Mouse (Mus musculus) natural killer cell, adult 2 months (primary cell): ENCODE measurements around the gene Cabcoco1.
A peak's percentile ranks its signal among the peaks of the same experiment; 100 is the strongest.

Experiments
- DNase-seq, 2 experiments: peaks; one replicate each; pipeline ENCODE4 v3.0.0; 2022; ENCODE audit warnings: low spot score in 2 of 2

The Cabcoco1 gene

DNA sequence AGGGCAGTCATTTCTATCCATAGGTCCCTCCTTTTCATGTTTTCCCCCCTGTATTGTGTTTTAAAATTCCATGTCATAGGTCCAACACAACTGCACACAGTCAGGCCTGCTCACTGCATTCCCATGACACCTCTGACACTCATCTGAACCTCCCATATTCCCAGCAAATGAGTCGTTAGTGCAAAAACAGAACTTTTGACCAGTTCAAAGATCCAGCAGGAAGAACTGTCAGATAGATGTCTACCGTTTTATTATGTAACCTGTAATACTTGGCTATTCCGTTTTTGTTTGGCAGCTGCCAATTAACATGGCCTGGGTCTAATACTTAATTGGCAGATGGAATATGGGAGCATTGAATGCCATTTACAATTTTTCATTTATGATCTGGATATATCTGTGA, 34.0 kb downstream of the Cabcoco1 start:
- no peak for DNase-seq

DNA sequence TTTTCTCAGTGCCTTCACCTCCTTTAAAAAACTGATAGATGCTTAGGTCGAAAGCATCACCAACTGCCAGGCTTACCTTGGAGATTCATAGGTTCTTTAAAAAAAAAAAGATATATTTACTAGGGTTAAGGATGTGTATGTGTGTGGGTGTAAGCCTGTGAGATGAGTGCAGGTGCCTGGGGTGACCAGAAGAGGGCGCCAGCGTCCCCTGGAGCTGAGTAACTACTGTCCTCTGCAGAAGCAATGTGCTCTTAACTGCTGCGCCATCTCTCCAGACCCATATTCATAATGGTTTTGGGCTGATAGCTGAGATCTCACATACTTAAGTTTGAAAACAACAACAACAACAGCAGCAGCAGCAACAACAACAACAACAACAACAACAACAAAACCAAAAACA, 35.5 kb downstream of the Cabcoco1 start:
- peak in 1 of 2 experiments; percentile 9 for DNase-seq

DNA sequence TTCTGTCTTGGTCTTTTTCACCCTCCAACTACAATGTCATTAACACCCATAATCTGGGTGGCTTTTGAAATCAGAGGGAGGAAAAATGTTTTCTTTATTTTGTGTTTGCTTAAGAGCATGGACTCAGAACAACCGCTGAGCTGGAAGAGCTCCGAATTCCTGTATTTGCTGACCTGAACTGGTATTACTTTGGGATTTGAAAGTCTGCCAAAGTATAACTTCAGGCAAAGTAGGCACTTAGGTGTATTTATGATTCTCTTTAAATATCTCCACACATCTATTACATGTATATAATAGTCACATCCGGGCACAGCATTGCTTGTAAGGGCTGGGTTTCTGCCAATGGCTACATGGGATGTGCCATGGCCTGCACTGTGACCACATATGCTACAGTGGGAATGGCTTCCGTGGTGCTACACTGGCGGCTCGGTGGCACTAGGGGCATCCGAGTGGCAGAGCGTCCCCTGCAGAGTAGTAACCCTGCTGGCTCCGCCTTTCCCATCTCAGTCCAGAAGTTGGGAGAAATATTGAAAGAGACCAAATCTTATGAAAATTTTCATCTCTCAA, 37.0 kb downstream of the Cabcoco1 start:
- no peak for DNase-seq

DNA sequence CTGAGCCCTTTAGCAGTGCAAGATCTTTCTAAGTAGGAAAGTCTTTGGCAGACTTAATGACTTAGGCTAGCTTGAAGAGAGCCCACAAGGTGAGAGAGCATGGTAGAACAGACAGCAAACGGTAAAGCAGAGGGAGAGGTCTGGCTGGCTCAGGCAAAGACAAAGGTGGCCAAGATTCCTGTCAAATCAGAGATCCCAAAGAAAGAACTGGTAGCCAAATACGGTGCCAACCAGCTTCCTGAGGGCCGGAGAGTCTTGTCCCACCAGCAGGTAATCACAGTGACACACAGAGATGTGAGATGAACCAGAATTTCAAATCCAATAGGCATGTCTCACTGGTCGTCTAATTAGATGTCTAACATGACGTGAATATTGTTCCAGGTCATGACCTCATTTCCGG, 40.6 kb downstream of the Cabcoco1 start:
- no peak for DNase-seq

DNA sequence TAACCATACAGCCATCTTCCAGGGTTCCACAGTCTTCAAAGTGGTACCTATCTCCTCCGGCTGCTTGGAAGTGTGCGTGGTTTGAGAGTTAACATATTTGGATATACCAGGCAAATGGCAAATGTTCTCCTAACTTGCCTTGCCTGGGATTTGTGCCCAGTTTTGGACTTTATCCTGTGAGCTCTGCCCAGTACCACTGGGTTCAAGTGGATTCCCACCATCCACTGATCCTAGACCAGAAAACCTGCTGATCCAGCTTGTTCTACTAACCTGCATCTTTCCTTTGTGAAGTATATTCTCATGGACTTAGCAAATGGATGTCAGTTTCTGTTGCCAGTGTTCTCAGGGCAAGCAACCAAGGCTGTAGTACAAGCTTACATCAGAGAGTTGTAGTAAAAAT, 46.5 kb downstream of the Cabcoco1 start:
- DNase-seq, result no peak

DNA sequence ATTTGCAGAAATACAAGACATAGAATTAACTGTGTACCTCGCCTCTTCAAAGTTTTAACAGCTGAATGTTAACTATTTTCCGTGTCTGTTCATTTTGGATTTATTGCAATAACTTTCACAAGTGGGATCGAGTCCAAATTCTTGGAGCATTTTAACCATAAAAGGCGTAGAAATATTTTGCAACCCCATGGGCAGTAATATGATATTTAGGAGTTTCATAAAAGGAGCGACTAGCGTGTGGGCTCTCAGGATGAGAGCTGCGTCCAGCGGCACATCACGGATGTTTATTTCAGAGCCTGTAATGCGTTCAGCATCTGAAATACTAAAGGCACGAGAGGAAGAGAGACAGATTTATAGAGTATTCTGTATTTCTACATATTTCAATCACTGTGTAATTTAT, 50.1 kb downstream of the Cabcoco1 start:
- no peak for DNase-seq

DNA sequence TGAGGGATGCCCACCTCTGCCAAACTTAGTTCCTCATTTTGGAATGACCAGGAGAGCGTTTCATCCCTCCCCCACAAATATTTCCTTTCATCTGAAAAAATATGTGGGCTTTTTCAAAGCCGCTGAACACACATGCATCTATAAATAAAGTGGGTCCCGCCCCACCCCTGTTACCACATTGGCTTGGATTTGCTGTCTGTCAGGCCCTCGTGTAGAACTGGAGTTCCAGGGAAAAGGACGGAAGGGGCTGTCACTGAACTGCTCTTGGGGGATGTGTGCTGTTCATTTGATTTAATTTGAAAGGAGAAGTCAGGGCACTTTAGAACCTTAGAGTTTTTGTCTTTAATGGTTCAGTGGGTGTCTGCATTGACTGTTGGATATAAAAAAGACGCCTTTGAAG, 50.9 kb downstream of the Cabcoco1 start:
- DNase-seq, result no peak

DNA sequence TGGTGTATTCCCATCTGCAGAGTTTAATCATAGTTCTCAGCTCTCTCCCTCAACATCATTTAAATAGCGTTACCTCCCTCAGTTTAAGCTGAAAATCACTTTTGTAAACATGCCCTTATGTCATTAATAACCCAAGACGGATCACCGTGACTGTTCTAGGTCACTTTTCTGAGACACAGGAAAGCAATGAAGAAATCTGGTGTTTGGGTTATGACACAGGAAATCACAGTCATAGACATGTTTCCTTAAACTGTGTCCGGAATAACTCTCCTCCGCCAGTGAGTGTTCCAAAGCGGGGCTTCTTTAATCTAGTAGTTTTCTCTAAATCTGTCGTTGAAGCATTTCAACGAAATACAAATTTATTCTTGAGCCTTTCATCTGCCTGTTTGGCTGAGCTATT, 68.9 kb downstream of the Cabcoco1 start:
- DNase-seq, result peak; percentile 3 to 36

DNA sequence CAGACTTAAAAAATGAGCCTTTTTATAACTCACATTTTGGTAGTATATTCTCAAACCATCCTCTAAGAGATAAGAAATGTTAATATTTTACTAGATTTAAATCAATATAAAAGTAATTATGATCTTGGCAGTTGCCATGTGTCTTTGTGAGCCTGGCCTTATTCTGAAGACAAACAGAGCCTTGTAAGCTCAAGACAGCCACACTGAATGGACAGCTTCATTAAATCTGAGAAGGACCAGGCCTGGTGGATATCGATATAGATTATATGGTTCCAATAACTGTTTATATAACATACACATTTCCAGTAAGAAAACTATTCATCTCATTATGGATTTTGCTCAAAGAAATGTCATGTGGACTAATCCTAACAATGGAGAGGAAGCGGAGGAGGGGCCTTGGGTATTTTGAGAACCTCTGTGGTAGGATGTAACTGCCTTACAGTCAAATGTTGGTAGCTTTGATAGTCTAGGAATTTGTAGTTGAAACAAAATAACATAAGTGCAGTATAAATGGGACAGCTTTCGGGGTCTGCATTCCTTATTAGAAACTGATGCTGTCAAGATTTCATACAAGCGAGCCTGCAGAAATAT, 75.9 kb downstream of the Cabcoco1 start:
- no peak for DNase-seq

DNA sequence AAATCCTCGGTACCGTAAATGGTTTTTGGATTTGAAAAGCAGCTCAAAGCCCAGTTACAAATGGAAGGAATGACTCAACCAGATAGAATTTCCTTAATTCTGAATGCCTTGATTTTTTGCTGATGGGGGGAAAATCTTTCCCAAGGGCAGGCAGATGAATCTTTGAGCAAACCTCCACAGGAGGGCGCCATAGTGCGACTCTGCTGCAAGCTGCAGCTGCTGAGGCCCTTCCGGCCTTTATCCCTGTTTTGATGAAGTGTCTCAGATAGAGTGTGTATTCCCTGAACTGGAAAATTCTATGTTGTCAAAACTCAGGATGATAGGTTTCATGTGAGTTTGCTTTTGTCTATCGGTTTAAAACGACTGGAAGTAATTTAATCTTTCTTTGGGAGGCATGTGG, 76.8 kb downstream of the Cabcoco1 start:
- DNase-seq, result peak; percentile 15 to 49

DNA sequence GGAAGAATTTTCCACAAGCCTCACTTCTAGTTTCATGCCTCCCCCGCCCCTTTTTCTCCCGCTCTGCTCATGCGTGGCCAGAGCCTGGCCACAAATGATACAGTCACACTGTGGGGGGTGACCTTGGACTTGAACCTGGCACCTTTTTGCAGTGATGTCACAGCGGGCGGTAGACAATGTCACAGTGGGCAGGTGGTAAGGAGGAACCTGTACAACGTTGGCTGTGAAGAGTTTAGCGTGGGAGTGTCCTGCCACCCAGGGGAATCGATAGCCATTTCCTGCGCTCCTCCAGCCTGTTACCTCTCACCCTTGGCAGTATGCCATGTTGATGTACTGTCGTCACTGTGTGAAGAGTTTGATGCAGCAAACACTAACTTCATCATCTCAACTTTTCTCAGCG, 81.9 kb downstream of the Cabcoco1 start:
- DNase-seq, result no peak

DNA sequence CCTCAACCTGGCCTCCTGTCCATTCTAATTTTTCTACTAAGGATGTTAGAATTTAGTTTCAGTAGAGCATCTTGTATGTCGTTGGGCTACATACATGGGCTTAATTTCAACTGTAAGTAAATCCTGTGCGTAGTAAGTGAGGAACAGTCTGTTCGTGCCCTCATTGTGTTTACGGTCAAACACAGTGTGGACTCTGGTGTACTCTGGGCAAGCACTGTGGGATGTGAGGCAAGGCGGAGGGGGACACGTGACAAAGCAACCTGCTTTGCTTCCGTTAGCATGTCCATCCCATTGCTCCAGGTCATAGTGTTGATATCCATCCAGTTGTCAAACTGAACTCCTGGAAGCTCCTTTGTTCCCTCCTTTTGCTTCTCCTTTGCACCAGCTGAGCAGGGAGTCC, 84.7 kb downstream of the Cabcoco1 start:
- DNase-seq, result no peak

DNA sequence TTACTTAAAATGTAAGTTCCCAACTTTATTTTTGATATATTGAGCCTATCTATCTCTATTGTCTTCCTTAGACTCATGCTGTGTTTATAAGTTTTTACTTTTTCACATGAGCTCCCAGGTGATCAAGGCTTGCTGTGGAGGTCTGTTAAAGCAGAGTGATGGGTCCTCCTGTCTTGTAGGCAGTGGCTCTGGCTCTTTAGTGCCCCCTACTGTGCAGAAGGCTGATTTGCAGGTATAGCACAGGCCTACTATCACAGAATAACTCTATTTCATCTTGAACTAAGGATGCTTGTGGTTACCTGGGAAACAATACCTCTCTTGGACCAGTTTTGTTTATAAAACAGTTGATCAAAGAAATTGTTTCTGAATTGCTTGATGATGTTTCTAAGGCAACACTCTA, 87.2 kb downstream of the Cabcoco1 start:
- no peak for DNase-seq

DNA sequence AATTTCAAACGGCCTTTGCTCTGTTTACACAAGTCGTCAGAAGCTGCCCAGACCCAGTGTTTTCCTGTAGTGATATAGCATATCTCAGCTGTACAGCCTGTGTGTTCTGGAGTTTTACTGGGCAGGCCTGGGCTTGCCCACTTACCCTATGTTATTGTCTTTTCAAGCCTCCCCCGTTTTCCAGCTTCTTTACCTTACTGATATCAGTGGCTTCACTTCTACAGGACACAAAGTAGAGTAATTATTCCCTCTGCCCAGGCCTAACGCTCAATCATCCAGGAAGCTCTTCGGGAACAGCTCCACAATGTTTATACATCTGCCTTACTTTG, 94.9 kb downstream of the Cabcoco1 start:
- no peak for DNase-seq

DNA sequence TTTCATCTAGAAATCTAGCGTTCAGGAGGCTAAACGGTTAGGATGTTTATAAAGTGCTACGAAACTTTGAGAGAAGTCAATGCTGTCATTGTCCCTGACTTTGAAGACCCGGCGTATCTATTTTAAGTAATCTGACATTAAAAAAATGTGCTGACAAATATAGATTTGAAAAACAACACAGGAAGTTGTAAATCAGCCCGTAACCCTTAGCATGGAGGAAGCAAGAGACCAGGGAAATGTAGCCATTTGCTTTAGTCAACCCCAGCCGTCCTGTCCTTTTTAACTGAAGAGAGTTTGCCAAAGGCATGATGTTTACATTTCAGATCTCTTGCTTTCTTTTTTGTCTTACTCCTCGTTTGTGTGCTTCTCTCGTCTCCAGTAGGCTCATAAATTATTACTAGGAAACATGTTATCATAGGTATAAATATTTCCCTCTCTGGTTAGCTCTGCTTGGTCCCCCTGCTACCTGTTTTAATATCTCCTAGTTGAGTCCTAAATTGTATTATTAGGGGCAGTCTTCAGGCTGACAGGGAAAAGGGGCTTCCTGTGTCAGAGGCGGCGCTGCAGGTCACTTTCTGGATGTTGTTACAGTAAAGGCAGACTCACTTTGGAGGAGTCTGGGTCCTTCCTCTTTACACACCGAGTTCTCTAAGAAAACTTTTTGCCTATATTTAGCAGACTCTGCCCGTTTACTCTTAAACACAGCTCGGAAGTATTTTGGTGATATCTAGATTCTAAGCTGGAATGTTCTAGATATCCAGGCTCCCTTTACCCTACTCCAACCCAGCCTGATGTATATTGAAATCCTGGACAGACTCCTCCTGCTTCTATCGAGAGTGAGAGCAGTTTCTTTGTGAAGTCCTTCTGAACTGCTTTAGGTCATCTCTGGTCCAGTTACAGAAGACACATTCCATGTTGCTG, 95.6 kb downstream of the Cabcoco1 start:
- peak; percentile 7 to 18 for DNase-seq

DNA sequence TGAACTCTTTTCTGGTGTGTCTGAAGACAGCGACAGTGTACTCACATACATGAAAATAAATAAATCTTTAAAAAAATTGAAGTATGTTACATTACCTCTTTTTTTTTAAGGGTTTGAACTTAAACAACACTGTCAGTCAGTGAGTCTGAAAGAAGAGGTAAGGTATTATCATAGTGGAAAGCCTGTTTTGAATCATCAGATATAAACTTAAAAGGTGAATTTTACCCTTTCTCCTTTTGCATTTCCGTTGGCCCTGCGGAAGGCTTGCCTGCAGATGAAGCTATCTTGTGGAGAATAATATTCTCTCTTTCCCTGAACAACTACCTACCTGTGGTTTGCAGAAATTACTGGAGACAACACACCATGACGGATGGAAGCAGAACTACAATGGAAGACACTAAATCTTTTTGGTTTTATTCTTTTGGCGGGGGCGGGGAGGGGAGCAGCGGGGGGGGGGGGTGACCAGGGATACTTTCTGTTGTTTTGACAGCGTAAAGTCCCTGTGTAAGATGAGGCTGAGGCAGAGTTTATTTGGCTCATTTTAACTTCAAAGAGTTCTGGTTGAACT, 96.4 kb downstream of the Cabcoco1 start:
- no peak for DNase-seq

DNA sequence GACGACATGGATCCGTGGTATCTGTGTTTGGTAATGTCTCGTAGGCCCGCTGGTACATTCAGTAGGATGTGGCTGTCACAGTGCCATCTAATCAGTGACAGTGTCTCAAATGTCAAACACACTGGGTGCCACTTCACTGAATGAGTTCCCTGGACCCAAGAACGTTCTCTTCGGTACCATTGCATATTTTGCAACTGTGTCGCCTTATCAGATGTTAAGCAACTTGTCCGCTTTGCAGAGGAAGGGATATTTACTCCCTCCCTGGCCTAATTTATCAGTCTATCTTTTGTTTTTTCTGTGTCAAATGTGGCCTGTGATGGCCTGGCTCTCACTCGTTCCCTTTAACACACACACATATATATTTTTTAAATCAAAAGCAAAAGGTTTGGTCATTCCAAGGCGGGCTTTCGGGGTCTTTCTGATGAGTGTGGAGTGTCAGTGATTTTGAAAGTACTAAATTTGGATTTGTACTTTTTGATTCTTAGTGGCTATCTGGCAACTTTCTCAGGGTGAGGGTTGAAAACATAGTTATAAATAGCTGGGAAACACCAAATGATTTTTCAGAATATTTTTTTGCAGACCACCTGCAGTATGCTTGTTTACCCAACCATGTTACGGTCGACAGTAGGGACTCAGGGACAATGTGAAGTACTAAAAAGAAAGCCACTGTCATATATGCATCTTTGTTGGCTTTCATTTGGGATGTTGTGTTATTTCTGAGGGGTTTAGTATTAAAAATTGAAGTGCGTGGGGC, 97.2 kb downstream of the Cabcoco1 start:
- DNase-seq, result no peak

DNA sequence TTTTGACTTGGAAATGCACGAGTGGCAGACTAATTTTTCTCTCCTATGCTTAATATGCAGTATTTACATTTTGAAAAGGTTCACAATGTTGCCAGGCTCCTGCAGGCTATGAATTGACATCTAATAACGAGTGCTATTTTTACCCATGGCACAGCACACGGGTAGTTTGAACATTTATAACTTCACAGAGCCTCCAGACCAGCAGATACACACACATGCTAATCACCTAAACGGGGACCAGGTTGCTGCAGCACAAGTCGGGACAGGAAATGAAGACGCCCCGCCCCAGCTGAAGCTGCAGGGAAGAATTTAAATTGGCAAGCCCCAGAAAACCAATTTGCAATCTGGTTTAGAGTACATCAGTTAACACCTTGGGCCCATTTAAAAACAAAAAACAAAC, 98.6 kb downstream of the Cabcoco1 start:
- DNase-seq, result peak in 1 of 2 experiments; percentile 33

DNA sequence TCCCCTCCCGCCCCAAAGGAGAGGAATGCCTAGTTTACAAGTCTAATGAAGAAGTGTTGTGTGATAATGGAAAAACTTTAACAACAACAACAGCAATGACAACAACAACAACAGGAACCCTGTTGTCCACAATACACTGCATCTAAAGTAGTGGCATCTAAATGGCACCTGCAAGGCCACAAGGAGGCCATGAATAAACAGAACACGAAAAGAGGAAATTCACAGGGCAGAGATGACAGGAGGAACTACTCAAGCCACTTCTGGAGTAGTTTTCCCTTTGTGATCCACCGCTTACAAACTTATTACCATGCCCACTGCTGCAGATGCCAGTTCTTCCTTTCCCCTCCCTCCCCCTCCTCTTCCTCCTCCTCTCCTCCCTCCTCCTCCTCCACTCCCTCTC, 99.0 kb downstream of the Cabcoco1 start:
- no peak for DNase-seq

DNA sequence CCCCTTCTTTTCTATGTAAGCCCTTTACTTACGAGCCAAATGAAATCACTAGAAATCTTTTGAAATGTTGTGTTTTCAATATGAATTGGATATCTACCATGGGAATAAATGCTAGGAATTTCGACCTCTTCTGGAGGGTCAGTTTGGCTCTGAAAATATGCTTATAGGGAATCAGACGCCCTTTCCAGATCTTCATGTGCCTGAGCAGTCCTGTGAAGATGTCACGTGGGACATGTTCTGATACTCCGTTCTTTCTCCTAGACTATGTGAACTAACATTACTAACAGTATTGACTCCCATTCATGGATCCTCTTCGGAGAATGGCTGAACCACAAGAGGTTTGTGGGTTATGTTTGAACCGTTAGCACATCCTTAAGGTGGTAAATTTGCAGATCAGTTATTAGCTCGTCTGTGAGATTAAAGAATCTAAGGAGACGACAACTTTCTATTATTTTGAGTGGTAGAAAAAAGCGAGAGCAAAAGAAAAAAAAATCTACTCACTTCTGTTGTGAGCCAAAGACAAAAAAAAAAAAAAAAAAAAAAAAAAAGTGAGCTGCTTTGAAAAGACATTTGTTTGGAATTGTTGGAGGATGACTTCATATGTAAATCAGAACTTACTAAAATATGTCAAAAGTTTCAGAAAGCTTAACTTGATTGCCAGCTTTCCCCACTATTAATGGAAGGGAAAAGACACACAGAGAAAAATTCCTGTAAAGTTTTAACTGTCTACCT, 99.6 kb downstream of the Cabcoco1 start:
- DNase-seq, result no peak

DNA sequence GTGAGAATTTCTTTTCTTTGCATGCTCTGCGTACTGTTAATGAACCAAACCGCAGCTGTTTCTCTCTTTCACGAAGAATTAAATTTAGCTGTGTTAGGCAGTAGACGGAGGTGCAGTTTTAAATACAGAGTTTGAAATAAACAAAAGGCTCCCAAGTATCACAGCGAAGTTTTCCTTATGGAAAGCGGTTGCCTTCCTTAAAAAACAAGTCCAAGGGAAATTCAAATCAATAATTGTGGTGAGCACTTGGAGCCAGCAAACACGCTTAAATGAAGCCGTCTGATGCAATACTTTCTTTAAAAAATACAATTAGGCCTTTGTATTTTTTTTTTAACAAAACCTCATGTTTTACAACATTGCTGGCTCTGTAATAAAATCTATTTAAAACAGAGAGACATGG, 101.2 kb downstream of the Cabcoco1 start:
- no peak for DNase-seq
